Mouse (Mus musculus) kidney, adult 2 months (tissue): Measurements from ENCODE around the gene Lamp1.

Experiments
- CTCF ChIP-seq: fragments of 200-500 bp; conservative IDR thresholded peaks from 2 replicates; pipeline ENCODE4 v1.5.1; 2011; ENCODE audit warnings: low read depth, mild to moderate bottlenecking, control low read depth, low read length, moderate library complexity, mixed read lengths; ENCODE audit not compliant: insufficient read depth, insufficient read length
- POLR2A ChIP-seq: fragments of 200-500 bp; IDR thresholded peaks from one replicate; pipeline ENCODE4 v1.6.1; 2011; ENCODE audit warnings: low read depth, low read length, control low read depth

GRCm38 (mm10) chr8:13201013-13201334, 42.0 kb downstream of the Lamp1 start:
- no peak for TF ChIP-seq CTCF
- no peak for TF ChIP-seq POLR2A
